Mouse (Mus musculus): Measurements from ENCODE around the gene Mphosph6.

DNA sequence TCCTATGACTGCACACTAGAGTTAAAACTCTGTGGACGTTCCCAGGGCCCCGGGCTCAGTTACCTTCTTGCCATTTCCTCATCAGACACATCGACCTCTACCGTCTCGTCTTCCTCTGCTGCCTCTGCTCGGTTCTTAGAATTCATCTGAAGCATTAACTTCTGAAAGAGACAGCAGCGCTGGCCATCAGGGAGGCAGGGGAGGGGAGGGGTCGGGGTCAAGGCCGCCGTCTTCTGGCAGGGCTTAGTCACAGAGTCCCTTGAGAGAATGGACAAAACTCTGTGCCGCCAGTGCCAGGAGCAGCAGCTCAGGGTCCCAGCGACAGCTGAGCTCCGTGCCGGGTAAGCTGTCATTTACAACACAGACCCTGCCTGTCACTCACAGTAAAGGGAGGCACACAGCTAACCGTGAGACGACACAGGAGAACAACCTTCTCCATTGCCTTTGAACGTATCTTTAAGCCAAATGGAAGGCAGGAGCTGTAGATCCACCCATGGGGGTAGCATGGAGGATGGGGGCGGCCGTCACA lies 9.1 kb downstream of the Mphosph6 start:
- TF ChIP-seq CTCF (IDR thresholded peaks at IDR 0.05; ENCODE audit: insufficient read depth, low read length) (no peak), POLR2A (IDR thresholded peaks at IDR 0.05; ENCODE audit: borderline replicate concordance, extremely low read depth, low read depth, low read length) (no peak)

Measured in lung, adult 2 months (tissue).